Mouse (Mus musculus) bone marrow, adult 2 months (tissue): ENCODE results near the gene Ier3. TPM values are rescaled to one million over a fixed set of nuclear protein-coding genes. Genes with fewer than 3 reads are reported as not detected.

ENCODE experiments used
- H3K27ac ChIP-seq: fragments of 200-500 bp; 2 replicates; pipeline ENCODE4 v1.5.1; 2012; ENCODE audit warnings: low read depth, mild to moderate bottlenecking, control low read depth, inconsistent platforms, low read length; ENCODE audit not compliant: control insufficient read depth, poor library complexity, insufficient read depth
- H3K4me1 ChIP-seq: fragments of 200-500 bp; 2 replicates; pipeline ENCODE4 v1.6.1; 2011; ENCODE audit warnings: low read length; ENCODE audit not compliant: control insufficient read depth, insufficient read depth
- H3K4me3 ChIP-seq: fragments of 200-500 bp; replicated peaks from 2 replicates; pipeline ENCODE3; 2011; ENCODE audit warnings: mild to moderate bottlenecking, low read depth, low read length, control low read depth; ENCODE audit not compliant: control insufficient read depth
- CTCF ChIP-seq: fragments of 200-500 bp; IDR thresholded peaks from 2 replicates; pipeline ENCODE4 v1.5.1; 2011; ENCODE audit warnings: low read length, control low read depth; ENCODE audit not compliant: control insufficient read depth, insufficient read depth
- POLR2A ChIP-seq: fragments of 200-500 bp; IDR thresholded peaks from 2 replicates; pipeline ENCODE4 v1.6.1; 2011; ENCODE audit warnings: low read depth, mild to moderate bottlenecking, control low read depth, low read length, borderline replicate concordance; ENCODE audit not compliant: control insufficient read depth
- WGBS: fragments of 180-500 bp; shearing (Covaris S2); methylation state at CpG from one replicate; pipeline ENCODE4 v1.1.7; 2018; 5-methylcytosine and 5-hydroxymethylcytosine counted together
- polyA plus RNA-seq: library from polyadenylated mRNA; stranded (reverse); fragments of >200 nt; gene quantifications from 2 replicates; pipeline ENCODE4 v1.2.4, GENCODE M21; 2011; ENCODE audit warnings: low replicate concordance; ENCODE audit not compliant: missing spikeins, insufficient read depth, insufficient read length

The Ier3 gene
- polyA plus RNA-seq, 1 experiment = 17.1 TPM

- peaks cover 1% of the 10 kb centered on the region for H3K4me1 ChIP-seq
These were observed 18.5 kb upstream of the Ier3 start for GRCm38 (mm10) chr17:35803020-35803419.

GRCm38 (mm10) chr17:35803858-35804399, 17.6 kb upstream of the Ier3 start:
- Histone ChIP-seq H3K4me3 (no peak overlapping the region), H3K27ac (no peak overlapping the region), H3K4me1 (peaks cover 1% of the 10 kb centered on the region)
- 79% methylated on average over 4 of the region's 4 CpGs for WGBS
- no peak for TF ChIP-seq POLR2A
- no peak for TF ChIP-seq CTCF

More at GRCm38 (mm10) chr17:35803020-35803419, 18.5 kb upstream of the Ier3 start:
- Histone ChIP-seq H3K27ac (no peak overlapping the region), H3K4me3 (no peak overlapping the region)
- no peak for TF ChIP-seq POLR2A
- TF ChIP-seq CTCF = no peak
- 75% methylated on average over 6 of the region's 6 CpGs for WGBS

- H3K4me1 ChIP-seq = peaks cover 1% of the 10 kb centered on the region; the same call in 1 of the 2 replicates
- TF ChIP-seq POLR2A = no peak
- H3K27ac ChIP-seq = no peak overlapping the region
- H3K4me3 ChIP-seq = no peak overlapping the region
- 31% methylated on average over 9 of the region's 9 CpGs for WGBS
These were observed 13.4 kb upstream of the Ier3 start for GRCm38 (mm10) chr17:35808073-35808472.

- no peak for TF ChIP-seq POLR2A
- TF ChIP-seq CTCF = no peak
- H3K4me3 ChIP-seq = no peak overlapping the region
- H3K27ac ChIP-seq = no peak overlapping the region
- H3K4me1 ChIP-seq = peaks cover 3% of the 10 kb centered on the region; the same call in 1 of the 2 replicates
- 79% methylated on average over 11 of the region's 11 CpGs for WGBS
These were observed 12.1 kb upstream of the Ier3 start for GRCm38 (mm10) chr17:35809395-35809794.

- TF ChIP-seq CTCF (no peak), POLR2A (no peak)
- 31% methylated on average over 5 of the region's 5 CpGs for WGBS
- Histone ChIP-seq H3K4me1 (peaks cover 3% of the 10 kb centered on the region; the same call in 1 of the 2 replicates), H3K4me3 (no peak overlapping the region), H3K27ac (no peak overlapping the region)
These were observed 10.4 kb upstream of the Ier3 start for GRCm38 (mm10) chr17:35810900-35811648.

- peaks cover 3% of the 10 kb centered on the region; the same call in 1 of the 2 replicates for H3K4me1 ChIP-seq
- TF ChIP-seq POLR2A = no peak
- no peak for TF ChIP-seq CTCF
- H3K27ac ChIP-seq = no peak overlapping the region
- WGBS = 85% methylated on average over 5 of the region's 5 CpGs
- no peak overlapping the region for H3K4me3 ChIP-seq
These were observed 9.2 kb upstream of the Ier3 start for GRCm38 (mm10) chr17:35812307-35812706.

- H3K4me1 ChIP-seq = peaks cover 3% of the 10 kb centered on the region; the same call in 1 of the 2 replicates
- no peak for TF ChIP-seq POLR2A
- TF ChIP-seq CTCF = no peak
- 47% methylated on average over 6 of the region's 6 CpGs for whole genome bisulfite sequencing
- H3K4me3 ChIP-seq = no peak overlapping the region
- H3K27ac ChIP-seq = no peak overlapping the region
These were observed 8.7 kb upstream of the Ier3 start for GRCm38 (mm10) chr17:35812736-35813135.

GRCm38 (mm10) chr17:35813245-35813647, 8.2 kb upstream of the Ier3 start:
- H3K4me1 ChIP-seq = peaks cover 3% of the 10 kb centered on the region; the same call in 1 of the 2 replicates
- 4% methylated on average over 7 of the region's 7 CpGs for WGBS
- no peak overlapping the region; the same call in 1 of the 2 replicates for H3K27ac ChIP-seq
- TF ChIP-seq CTCF (no peak), POLR2A (no peak)
- H3K4me3 ChIP-seq = no peak overlapping the region
